Mouse (Mus musculus): Measurements from ENCODE around the gene Shisa5.

- TF ChIP-seq CTCF (IDR thresholded peaks at IDR 0.05 in 2 of 3, conservative IDR thresholded peaks at IDR 0.05 in 1 of 3; ENCODE audit: control insufficient read depth in 1 of 3, insufficient read depth in 1 of 3, low read depth in 2 of 3, low read length in 3 of 3, poor library complexity in 1 of 3, severe bottlenecking in 1 of 3) (no peak), EP300 (IDR thresholded peaks at IDR 0.05; ENCODE audit: low read depth in 1 of 2, low read length in 2 of 2) (no peak), ELF1 (IDR thresholded peaks at IDR 0.05; ENCODE audit: low read depth, low read length) (no peak), ZNF384 (IDR thresholded peaks at IDR 0.05; ENCODE audit: low read depth, low read length) (no peak), POLR2A (IDR thresholded peaks at IDR 0.05; ENCODE audit: control insufficient read depth in 1 of 2, insufficient read depth in 1 of 2, low read depth in 1 of 2, low read length in 2 of 2, poor library complexity in 1 of 2) (no peak)
Measured at GRCm38 (mm10) chr9:109010316-109010690, 28.1 kb upstream of the Shisa5 start.

All from MEL (cell line).